Mouse (Mus musculus): ENCODE data around the gene Akap12.

Gene Akap12

DNA sequence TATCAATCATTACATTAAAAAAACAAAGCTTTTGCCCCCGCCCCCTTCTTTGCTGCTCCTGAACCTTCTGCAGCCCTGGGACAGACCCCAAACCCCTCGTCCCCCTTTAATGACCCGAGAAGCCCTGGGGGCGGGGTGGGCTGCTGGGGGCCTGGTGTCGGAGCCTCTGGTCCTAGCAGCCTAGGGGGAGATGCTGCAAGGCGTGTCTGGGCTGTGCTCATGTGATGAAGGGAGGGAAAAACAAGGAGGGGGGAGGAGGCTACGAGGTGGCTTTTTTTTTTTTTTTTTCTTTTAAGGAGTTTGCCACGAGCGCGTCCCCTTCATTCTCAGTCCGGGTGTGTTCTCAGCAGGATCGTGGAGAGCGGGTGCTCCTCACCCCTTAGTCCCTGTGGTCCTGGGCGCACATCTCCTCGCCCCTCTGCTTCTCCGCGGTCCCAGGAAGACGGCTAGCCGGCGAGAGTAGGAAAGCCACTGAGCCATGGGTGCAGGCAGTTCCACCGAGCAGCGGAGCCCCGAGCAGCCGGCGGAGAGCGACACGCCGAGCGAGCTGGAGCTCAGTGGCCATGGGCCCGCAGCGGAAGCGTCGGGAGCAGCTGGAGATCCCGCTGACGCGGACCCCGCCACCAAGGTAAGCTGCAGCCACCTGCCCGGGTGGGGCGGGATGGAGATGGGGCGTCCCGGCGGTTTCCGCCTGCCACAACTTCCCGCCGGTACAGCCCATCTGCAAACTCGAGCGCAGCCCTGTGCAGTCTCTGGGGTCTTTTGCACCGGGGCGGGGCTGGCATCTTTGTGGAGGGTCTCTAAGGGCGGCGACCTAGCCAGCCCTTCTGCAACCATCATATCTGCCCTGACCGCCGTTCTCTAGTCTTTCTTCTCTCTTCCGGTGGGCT, at the start of gene Akap12:
TSS of gene Akap12 (plus strand) at position 340 of the 890 bp plus-strand sequence.
- DNase-seq (ENCODE audit: low read depth, low spot score), result peak; percentile 24

DNA sequence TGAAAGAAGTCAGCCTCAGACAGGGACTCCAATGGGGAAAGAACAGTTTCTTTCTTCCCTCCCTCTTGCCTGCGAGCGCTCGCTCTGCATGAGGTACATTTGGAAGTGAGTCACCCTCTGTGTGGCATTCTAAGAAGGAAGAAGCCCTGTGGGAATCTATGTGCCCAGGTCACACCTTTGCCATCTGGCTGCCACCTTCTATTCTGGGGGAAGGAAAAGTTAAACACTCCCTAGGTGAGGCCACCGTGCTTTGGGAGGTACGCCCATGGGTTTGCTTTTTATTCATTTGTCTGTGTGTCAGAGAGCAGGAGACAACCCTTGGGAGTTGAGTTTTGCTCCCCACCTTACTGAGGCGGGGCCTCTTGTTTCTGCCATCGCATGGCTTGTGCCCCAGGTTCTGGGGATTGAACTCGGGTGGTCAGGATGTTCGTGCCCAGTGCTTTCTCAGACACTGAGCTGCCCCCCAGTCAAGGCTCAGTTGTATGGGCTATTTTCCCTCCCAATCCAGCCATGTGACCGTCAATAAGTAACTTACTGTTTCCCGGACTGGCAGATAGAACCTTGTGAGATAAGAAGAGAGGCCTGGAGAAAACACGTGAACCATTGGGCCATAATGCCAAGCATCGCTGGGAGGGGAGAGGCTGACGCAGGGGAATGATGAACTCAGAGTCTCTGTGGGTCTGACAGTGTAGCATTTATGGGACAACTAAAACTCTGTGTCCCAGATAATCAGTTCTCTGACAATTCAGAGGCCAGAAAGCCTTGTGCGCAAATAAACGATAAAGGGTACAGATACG, 35.4 kb upstream of the Akap12 start:
- DNase-seq (ENCODE audit: low read depth, low spot score), result no peak

DNA sequence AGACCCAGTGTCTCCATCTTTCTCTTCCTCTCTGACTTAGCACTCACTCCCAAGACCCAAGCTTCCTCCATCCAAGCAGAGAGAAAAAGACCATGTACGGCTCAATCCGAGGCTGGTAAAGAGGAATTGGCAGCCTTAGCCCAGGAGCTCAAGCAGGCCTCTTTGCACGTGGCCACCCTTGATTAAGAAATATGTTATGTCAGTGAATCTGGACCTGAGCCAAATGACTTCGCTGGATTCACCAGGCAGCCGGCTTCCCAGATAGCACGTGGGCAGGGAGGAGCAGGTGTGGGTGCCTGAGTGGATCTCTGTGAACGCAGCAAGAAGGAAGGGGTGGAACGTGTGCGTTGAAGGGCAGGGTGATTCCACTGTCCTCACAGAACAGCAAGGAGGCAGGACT, 33.1 kb upstream of the Akap12 start:
- DNase-seq (ENCODE audit: low read depth, low spot score), result peak; percentile 19

DNA sequence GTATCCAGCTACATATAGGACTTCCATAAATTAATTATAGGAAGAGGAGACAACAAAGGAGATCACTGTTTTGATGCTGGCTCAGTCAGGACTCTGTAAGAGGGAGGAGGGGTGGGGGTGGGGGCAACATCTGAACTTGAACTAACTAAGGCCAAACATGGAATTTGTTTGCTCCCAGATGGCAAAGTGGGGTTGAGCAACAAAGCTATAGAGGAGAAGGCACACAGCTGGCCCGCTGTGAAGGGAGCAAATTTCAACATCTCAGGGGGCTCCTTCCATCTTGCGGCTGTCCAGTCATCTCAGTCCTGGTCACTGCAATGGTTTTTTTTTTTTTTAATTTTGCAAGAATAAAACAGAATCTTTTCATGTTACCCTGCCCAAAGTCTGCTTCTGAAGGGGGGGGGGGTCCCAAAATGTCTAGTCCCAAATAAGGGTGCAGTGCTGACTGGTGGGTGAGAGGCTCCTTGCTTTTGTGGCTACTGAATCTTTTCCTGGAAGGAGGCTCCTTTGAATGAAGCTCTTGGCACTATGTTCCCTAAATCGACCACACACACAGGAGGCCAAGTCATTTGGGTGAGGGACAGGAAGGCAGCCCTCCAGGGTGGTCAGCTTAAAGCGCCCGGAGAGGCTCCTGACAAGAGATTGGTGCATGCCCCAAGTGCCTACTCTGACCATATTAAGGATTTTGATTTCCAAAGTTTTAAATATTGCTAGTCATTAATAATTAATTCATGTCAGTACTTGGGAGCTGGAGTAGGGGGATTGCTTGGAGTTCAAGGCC, 26.2 kb upstream of the Akap12 start:
- DNase-seq (ENCODE audit: low read depth, low spot score), result no peak

DNA sequence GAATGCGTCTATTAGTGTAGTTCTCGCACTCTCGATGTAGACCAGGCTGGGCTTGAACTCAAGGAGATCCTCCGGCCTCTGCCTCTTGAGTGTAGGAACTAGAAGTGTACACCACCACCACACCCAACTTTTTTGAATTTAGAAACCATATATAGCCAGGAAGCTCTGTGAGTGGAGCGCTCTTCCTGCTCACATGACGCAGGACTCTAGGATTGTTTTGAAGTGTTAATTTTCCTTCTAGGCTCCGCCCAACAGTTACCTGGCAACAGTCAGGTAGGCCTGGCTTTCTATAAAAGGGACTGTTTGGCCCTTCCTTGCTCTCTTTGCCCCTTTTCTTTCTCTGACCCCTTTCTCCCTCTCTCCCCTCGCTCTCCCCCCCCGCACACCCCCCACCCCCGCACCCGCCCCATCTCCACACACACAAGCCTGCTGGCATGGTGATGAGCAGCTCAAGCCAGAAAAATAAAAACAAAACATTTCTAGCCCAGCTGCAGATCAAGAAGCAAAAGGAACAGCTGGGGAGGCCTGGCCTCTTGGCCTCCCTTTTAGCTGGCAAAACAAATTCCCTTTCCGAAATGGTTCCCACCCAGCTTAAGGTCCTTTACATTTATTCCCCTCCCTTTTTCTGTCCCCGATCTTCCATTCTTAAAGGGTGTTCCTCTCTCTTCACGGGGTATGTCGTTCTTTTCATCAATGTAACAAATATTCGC, 22.4 kb upstream of the Akap12 start:
- DNase-seq (ENCODE audit: low read depth, low spot score), result no peak

DNA sequence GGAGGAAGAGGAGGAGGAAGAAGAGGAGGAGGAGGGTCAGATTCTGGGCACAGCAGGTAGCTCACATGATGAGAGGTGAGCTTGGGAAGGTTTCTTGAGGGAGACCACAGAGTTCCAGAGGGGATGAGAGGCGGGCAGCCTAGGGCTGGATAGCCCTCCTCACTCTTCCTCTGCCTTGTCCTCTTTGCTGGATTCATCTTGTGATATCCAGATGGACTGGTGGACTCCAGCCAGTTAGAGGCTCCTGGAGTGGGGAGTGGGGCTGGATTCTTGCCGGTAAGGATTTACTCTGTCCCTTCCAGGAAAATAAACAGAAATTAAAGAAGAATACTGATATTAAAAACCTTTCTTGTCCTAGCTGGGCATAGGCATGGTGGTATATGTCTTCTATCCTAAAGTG, 20.4 kb upstream of the Akap12 start:
- DNase-seq (ENCODE audit: low read depth, low spot score), result no peak

DNA sequence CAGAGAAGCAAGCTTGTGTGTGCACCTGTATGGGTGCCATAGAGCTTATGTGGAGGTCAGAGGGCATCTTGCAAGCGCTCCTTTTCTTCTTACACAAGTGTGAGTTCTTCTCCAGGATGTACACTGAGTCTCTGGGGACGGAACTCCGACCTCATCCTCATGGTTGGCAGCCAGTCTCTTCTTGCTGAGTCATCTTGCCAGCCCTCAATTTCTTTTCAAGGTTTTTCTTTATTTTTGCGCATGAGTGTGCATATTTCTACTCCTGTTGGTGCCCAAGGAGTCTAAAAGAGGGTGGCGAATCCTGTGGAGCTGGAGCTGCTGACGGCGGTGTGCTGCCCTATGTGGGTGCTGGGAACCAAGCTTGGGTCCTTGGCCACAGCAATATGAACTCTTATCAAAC, 19.8 kb upstream of the Akap12 start:
- no peak for DNase-seq (ENCODE audit: low read depth, low spot score)

DNA sequence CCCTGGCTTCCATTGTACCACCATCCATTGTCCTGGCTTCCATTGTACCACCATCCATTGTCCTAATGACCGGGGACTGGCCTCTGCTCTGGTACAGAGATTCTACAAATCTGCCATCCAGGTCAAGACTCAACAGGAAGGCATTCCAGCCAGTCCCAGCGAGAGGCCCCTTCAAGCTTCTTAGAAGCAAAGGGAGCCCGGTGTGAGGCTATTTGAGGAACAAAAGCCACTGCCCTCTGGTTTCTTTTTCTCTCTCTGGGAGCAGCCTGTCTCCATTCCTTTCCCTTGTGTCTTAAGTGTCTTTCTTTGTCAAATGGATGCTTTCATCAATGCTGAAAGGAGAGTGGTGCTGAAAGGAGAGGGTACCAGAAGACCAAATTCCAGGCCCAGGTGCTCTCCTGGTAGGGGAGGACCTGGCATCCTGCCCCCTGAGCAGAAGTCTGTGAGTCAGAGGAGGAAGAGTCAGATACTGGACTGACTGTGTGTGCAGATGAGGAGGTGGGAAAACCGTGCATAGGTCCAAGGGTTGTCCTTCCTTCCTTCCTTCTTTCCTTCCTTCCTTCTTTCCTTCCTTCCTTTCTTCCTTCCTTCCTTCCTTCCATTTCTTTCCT, 16.8 kb upstream of the Akap12 start:
- DNase-seq (ENCODE audit: low read depth, low spot score), result no peak

DNA sequence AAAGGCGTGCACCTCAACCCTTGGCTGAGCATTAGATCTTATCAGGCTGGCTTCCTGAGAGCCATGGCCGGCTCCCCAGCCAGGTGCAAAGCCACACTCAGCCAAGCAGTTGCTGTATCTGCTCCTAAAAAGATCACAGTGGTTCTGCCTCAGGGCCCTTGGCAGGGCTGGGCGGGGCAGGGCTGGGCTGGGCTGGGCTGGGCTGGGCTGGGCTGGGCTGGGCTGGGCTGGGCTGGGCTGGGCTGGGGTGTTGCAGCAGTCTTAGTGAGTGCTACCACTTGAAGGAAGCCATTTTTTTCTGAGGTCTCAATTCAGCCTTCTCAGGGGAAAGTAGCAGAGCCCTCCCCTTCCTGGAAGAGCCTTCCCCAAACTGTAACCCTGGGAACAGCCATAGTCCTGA, 15.5 kb upstream of the Akap12 start:
- no peak for DNase-seq (ENCODE audit: low read depth, low spot score)

DNA sequence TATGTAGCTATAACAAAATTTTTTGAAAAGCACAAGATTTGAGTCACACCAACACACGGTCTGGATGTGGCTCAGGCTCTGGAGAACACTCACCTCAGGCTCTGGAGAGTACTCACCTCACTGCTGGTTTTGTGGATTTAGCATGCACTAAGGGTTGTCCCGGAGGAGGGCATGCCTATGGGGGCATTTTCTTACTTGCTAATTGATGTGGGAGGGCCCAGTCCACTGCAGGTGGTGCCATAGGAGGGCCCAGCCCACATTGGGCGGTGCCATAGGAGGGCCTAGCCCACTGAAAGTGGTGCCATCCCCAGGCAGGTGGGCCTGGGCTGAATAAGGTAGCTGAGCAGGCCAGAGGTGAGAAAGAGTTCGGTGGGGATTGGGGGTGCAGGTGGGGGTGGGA, 12.6 kb upstream of the Akap12 start:
- no peak for DNase-seq (ENCODE audit: low read depth, low spot score)

DNA sequence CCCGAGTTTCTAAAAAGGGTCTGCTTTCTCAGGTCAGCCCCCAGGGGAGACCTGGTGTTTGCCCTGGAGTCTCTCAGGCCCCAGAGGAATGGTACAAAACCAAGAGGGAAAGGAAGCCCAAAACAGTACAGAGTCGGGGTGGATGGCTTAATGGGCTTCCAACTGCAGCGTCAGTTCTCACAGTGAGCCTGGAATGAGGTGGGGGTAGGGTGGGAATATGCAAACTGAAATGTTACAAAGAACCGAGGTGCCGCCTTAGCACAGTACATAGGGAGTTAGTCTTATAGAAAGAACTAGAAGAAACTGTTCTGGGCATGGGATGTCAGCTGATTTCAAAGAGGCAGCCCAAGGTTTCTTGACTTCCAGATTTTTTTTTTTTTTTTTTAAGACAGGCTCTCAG, 11.7 kb upstream of the Akap12 start:
- no peak for DNase-seq (ENCODE audit: low read depth, low spot score)

DNA sequence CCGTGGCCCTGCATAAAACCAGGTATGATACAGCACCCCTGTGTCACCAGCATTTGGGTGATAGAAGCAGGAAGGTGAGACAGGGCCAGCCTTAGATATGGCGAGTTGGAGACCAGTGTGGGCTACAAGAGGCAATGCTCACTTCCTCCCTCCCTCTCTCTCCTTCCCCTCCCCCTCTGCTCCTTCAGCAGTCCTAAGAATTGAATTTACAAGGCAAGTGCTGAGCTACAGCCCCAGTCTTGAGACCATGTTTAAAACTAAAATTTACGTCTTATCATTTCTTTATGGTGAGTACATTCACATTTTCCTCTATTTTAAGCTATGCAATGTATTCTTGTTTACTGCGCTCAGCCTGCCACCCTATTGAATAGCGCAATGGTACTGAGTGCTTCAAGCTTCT, 5.3 kb upstream of the Akap12 start:
- no peak for DNase-seq (ENCODE audit: low read depth, low spot score)

DNA sequence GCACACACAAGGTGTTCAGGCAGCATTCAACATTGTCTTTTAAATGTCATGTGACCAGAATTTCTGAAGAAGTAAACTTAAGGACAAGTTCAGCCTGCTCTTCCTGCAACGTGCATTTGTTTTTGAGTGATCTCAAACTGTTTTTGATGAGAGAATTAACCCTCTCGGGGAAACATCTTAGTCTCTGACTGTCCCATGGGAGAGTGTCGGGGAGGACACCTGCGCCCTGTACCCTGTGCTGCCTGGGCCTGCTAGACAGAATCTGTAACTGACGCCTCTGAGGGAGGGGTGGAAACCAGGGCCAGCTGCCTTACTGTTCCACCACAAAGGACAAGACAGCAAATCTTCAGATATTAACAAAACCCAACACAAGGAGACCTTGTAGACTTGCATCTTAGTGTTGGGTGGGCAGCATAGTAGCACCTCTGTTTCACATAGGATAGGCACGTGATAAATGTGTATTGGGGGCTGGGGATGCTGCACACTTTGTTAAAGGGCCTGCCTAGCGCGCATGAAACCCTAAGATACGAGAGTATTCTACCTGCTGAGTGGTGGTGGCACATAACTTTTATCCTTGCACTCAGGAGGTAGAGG, 4.7 kb upstream of the Akap12 start:
- DNase-seq (ENCODE audit: low read depth, low spot score), result no peak

DNA sequence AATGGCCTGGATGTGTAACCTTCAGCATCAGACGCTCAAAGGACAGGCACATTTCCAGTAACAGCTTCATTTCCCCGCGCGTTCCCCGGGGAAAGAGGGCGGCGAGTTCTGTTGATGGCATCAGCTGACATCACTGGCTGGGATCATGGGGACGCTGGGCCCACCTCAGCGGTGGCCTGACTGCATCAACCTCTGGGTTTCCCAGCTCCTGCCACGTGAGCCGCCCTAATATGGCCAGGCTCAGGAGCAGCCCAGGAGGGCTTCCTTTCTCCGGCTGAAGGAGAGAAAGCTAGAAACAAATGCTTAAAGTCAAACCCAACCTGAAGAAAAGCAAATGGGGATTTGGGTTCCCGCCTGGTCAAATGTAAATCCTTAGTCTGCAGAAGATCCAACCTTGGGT, 539 bp upstream of the Akap12 start:
- peak; percentile 26 for DNase-seq (ENCODE audit: low read depth, low spot score)

DNA sequence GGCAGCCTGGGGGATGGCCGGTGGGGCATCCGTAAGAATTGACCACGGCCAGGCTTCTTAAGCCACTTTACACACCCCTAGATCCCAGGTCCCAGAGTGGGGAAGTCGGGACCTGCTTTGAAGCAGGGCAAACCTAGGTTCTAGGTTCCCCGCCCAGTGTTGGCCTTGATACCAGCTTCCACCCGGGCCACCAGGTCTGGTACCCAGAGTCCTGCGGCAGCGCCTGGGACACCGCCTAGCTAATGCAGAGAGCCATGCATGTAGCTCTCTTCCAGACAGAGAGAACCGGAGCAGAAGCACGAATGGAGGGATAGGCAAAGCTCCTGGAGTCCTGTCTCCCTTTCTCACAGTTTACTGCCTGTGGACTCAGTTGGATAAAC, 741 bp downstream of the Akap12 start:
- no peak for DNase-seq (ENCODE audit: low read depth, low spot score)

DNA sequence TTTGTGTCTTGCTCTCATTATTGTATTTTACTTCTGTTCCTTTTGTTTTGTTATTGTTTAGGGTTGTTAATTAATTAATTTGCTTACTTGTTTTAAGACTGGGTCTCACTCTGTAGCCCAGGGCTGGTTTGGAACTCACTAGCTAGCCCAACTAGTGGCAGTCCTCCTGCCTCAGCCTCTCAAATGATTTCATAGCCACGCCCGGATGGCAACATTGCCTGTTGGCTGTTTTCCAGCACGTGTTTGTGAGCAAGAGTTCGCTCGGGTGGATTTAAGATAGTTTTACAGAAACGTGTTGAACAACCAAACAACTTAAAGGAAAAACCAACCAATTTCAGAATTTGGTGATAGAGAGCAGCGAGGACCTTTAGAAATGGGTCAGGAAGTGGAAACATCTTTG, 1.3 kb downstream of the Akap12 start:
- no peak for DNase-seq (ENCODE audit: low read depth, low spot score)

DNA sequence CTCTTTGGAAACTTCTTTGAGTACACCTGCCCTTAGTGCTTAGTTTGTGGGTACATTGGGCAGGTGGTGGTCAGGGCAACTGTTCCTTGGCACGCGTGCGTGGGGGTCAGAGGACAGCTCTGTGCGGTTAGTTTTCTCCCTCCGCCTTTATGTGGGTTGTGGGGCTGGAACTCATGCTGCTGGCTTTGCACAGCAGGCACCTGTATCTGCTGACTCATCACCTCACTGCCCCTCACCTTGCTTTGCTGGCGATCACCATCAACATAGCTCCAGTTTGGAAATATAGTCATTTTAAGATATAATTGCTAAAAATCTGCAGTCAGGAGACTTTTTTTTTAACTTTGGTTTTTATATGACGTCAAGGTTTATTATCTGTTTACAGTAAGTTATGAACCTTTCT, 2.0 kb downstream of the Akap12 start:
- no peak for DNase-seq (ENCODE audit: low read depth, low spot score)

DNA sequence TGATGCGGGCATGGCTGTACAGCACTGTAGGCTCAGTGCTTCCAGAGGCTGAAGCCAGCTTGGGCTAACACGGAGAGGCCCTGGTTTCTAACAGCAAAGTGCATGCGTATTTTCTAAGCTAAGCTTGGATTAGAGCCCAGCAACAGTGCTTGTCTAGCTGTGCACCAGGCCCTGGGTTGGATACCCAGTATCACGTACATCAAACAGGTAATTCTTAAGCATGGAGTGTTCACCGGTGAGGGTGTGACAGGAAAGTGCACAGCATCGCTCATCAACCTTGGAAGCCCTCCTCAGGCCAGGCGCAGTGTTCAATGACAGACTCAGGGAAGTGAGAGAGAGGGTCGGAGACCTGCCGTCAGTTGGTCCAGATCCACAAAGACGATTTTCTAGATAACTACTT, 9.4 kb downstream of the Akap12 start:
- no peak for DNase-seq (ENCODE audit: low read depth, low spot score)

DNA sequence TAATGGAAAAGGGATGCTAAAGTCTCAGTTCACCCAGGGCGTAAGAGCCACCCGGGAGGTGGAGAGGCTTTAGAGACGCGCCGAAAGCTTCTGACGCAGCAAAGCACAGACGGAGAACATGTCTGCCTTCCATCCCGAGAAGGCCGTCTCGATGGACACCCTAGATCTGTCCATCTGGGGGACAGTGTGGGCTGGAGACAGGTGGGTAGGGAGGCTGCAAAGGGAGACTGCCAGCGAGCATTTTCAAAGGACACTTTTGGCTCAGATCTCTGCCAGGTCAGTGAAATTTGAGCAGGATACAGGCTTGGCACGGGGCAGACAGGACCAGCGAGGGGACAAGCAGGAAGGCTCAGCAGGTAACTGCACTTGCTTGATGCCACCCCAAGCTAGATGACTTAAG, 9.9 kb downstream of the Akap12 start:
- no peak for DNase-seq (ENCODE audit: low read depth, low spot score)

DNA sequence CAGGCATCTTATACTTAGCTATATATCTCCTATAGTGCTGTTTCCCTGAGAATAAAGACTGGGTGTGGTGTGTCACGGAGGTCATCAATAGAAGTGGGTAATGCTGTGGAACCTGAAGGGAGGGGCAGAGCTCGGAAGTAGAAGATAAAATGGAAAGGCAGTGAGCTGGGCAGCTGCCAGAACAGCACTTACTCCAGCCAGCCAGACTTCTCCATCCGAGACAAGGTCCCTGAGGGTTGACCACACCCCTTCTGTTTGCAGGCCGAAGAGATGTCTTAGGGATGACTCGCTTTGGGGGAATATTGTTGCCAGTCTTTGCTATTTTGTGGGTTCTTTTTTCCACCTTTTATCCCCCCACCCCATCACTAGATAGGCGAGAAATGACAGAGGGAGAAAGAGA, 11.9 kb downstream of the Akap12 start:
- DNase-seq (ENCODE audit: low read depth, low spot score), result no peak

DNA sequence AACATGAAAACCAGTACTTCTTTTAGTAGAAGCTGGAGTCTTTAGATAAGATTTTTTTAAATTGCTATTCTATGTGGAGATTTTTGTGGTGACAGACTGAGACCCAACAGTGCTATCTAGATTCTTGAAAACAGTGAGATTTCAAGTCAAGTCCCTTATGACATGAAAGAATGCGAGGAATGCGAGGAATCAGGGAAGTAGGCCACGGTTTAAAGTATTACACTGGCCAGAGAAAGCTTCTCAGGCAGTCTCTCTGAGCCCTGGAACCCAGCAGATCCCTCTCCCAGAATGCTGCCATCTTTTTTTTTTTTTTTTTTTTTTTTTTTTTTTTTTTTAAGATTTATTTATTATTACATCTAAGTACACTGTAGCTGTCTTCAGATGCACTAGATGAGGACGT, 16.2 kb downstream of the Akap12 start:
- no peak for DNase-seq (ENCODE audit: low read depth, low spot score)

Data from embryo, embryonic 11.5 days (tissue).